ENCODE assay signal across 17 mouse cellular contexts in genomic region chr16:93456706-93457425, GRCm38 (mm10).
DNase-seq lines count a peak whose midpoint lies in the region; ATAC-seq and TF ChIP-seq lines count a peak whose summit lies in the region.
"Had no signal": no experiment of that assay in that cellular context is flagged by ENCODE, and none has a peak within 500 bp of the region (broad histone marks: within the 10 kb centered on the region; RNA-seq: fewer than 3 reads in every experiment).

No protein-coding gene starts in this region.

- H3K9ac ChIP-seq in lung, postnatal 0 days (replicated peaks; ENCODE audit: low read depth) = no peak overlapping the region
- 0 out of 2 replicates have a peak overlapping the region, but pooled peaks have one; percentile 5 for H3K9ac ChIP-seq in embryonic facial prominence, embryonic 14.5 days (ENCODE audit: low read depth, low read length)
- no peak overlapping the region for H3K9ac ChIP-seq in limb, embryonic 14.5 days (ENCODE audit: low read depth, low read length, severe bottlenecking)
- H3K9ac ChIP-seq: heart, embryonic 15.5 days; intestine, embryonic 15.5 days; limb, embryonic 15.5 days; lung, embryonic 15.5 days; neural tube, embryonic 15.5 days had no signal

- H3K4me2 ChIP-seq in lung, postnatal 0 days (replicated peaks; ENCODE audit: low read depth, low read length) = no peak overlapping the region
- H3K4me2 ChIP-seq in embryonic facial prominence, embryonic 14.5 days (ENCODE audit: low read depth, low read length) = no peak overlapping the region; the same call in 1 of the 2 replicates
- H3K4me2 ChIP-seq in limb, embryonic 14.5 days (replicated peaks; ENCODE audit: low read depth, low read length, severe bottlenecking) = no peak overlapping the region; the same call in 1 of the 2 replicates
- H3K4me2 ChIP-seq: heart, embryonic 15.5 days; intestine, embryonic 15.5 days; limb, embryonic 15.5 days; lung, embryonic 15.5 days; neural tube, embryonic 15.5 days had no signal

- H3K4me1 ChIP-seq in lung, postnatal 0 days (ENCODE audit: insufficient read depth, low read depth, low read length) = 0 out of 2 replicates have a peak, but pooled peaks cover 4% of the 10 kb centered on the region
- no peaks in the 10 kb centered on the region for H3K4me1 ChIP-seq in lung, adult 2 months (ENCODE audit: control insufficient read depth, insufficient read depth, low read length)
- H3K4me1 ChIP-seq in embryonic facial prominence, embryonic 14.5 days (ENCODE audit: control insufficient read depth, insufficient read depth, low read length) = peaks cover 21% of the 10 kb centered on the region
- peaks cover 17% of the 10 kb centered on the region for H3K4me1 ChIP-seq in limb, embryonic 14.5 days (ENCODE audit: control insufficient read depth, insufficient read depth, low read length)
- H3K4me1 ChIP-seq: intestine, embryonic 15.5 days had no signal

- no peaks in the 10 kb centered on the region for H3K36me3 ChIP-seq in lung, postnatal 0 days (ENCODE audit: insufficient read depth, low read length)
- no peaks in the 10 kb centered on the region for H3K36me3 ChIP-seq in embryonic facial prominence, embryonic 14.5 days (ENCODE audit: control insufficient read depth, insufficient read depth, low read length)
- no peaks in the 10 kb centered on the region for H3K36me3 ChIP-seq in limb, embryonic 14.5 days (ENCODE audit: control insufficient read depth, insufficient read depth, low read length)
- H3K36me3 ChIP-seq: heart, embryonic 15.5 days; intestine, embryonic 15.5 days; limb, embryonic 15.5 days; lung, embryonic 15.5 days; neural tube, embryonic 15.5 days had no signal

- no peak for TF ChIP-seq EP300 in lung, postnatal 0 days (IDR thresholded peaks at IDR 0.05)

- no peak for TF ChIP-seq CTCF in lung, postnatal 0 days (IDR thresholded peaks at IDR 0.05)
- no peak for TF ChIP-seq CTCF in lung, adult 2 months (IDR thresholded peaks at IDR 0.05; ENCODE audit: insufficient read depth, low read length)

- DNase-seq in gastrocnemius, adult 18-20 months (ENCODE audit: low spot score) = peak; percentile 44
- DNase-seq in gastrocnemius, postnatal 4 days (ENCODE audit: low spot score in 2 of 2) = no peak
- peak; percentile 39 for DNase-seq in lung, postnatal 0 days (ENCODE audit: low spot score)
- no peak for DNase-seq in lung, adult 2 months
- peak; percentile 86 for DNase-seq in embryonic facial prominence, embryonic 14.5 days (ENCODE audit: low spot score)
- peak; percentile 35 for DNase-seq in limb, embryonic 14.5 days (ENCODE audit: low spot score)
- no peak for DNase-seq in urinary bladder, adult 2 months (ENCODE audit: low spot score)
- DNase-seq: adrenal gland, postnatal 25 days; retina, postnatal 1 day; thymus, postnatal 4 days had no signal

- no peak overlapping the region for H3K27ac ChIP-seq in lung, postnatal 0 days (ENCODE audit: low read length)
- H3K27ac ChIP-seq in embryonic facial prominence, embryonic 14.5 days (replicated peaks; ENCODE audit: low read depth, low read length) = peak overlapping the region; percentile 16; the same call in 1 of the 2 replicates
- no peak overlapping the region for H3K27ac ChIP-seq in limb, embryonic 14.5 days (replicated peaks; ENCODE audit: low read depth, low read length)
- H3K27ac ChIP-seq: heart, embryonic 15.5 days; intestine, embryonic 15.5 days; limb, embryonic 15.5 days; lung, embryonic 15.5 days; neural tube, embryonic 15.5 days; stomach, postnatal 0 days had no signal

- H3K4me3 ChIP-seq in lung, postnatal 0 days (ENCODE audit: low read depth, low read length) = no peak overlapping the region
- H3K4me3 ChIP-seq in lung, adult 2 months (replicated peaks; ENCODE audit: extremely low read depth, low read depth, low read length) = no peak overlapping the region
- H3K4me3 ChIP-seq in embryonic facial prominence, embryonic 14.5 days (ENCODE audit: low read depth, low read length) = no peak overlapping the region
- no peak overlapping the region for H3K4me3 ChIP-seq in limb, embryonic 14.5 days (replicated peaks; ENCODE audit: low read length)
- H3K4me3 ChIP-seq: heart, embryonic 15.5 days; intestine, embryonic 15.5 days; limb, embryonic 15.5 days; lung, embryonic 15.5 days; neural tube, embryonic 15.5 days had no signal

- ATAC-seq in lung, postnatal 0 days = no peak
- 0 out of 2 replicates have a peak, but pooled peaks have one; percentile 27 for ATAC-seq in embryonic facial prominence, embryonic 14.5 days (ENCODE audit: low read depth)
- no peak for ATAC-seq in limb, embryonic 14.5 days (ENCODE audit: low FRiP score, low read depth)
- ATAC-seq: forebrain, embryonic 14.5 days; intestine, embryonic 15.5 days had no signal

- H3K9me3 ChIP-seq in lung, postnatal 0 days (ENCODE audit: low read length) = no peaks in the 10 kb centered on the region
- H3K9me3 ChIP-seq in embryonic facial prominence, embryonic 14.5 days (ENCODE audit: control insufficient read depth, low read length) = no peaks in the 10 kb centered on the region
- no peaks in the 10 kb centered on the region for H3K9me3 ChIP-seq in limb, embryonic 14.5 days (ENCODE audit: control insufficient read depth, low read length)
- H3K9me3 ChIP-seq: heart, embryonic 15.5 days; intestine, embryonic 15.5 days; limb, embryonic 15.5 days; lung, embryonic 15.5 days; neural tube, embryonic 15.5 days had no signal

- WGBS in lung, postnatal 0 days = 56% methylated on average over 17 of the region's 17 CpGs
- WGBS in lung, adult 2 months = 68% methylated on average over 17 of the region's 17 CpGs
- WGBS in embryonic facial prominence, embryonic 14.5 days = 47% methylated on average over 17 of the region's 17 CpGs
- 49% methylated on average over 17 of the region's 17 CpGs for WGBS in limb, embryonic 14.5 days

- H3K27me3 ChIP-seq in lung, postnatal 0 days (replicated peaks; ENCODE audit: insufficient read depth, low read length) = no peaks in the 10 kb centered on the region
- H3K27me3 ChIP-seq in embryonic facial prominence, embryonic 14.5 days (replicated peaks; ENCODE audit: control insufficient read depth, insufficient read depth, low read length) = no peaks in the 10 kb centered on the region
- H3K27me3 ChIP-seq in limb, embryonic 14.5 days (ENCODE audit: control insufficient read depth, insufficient read depth, low read length) = no peaks in the 10 kb centered on the region
- H3K27me3 ChIP-seq: intestine, embryonic 15.5 days; limb, embryonic 15.5 days; lung, embryonic 15.5 days had no signal

- no peak for TF ChIP-seq POLR2A in lung, adult 2 months (IDR thresholded peaks at IDR 0.05; ENCODE audit: borderline replicate concordance, extremely low read depth, low read depth, low read length)
- no peak for TF ChIP-seq POLR2A in limb, embryonic 14.5 days (IDR thresholded peaks at IDR 0.05; ENCODE audit: borderline replicate concordance, extremely low read depth, insufficient read depth, insufficient read length)

Comparison
In these comparisons a context has a peak if more than half of its experiments do, and no peak if none do; other contexts are left out.
1. DNase-seq: peak in gastrocnemius, adult 18-20 months (single experiment), lung, postnatal 0 days (single experiment), embryonic facial prominence, embryonic 14.5 days (single experiment) and limb, embryonic 14.5 days (single experiment); none in gastrocnemius, postnatal 4 days (0 of 2), lung, adult 2 months (single experiment) and urinary bladder, adult 2 months (single experiment).